Mouse (Mus musculus): Measurements from ENCODE around the gene Tbx2.

The Tbx2 gene

GRCm38 (mm10) chr11:85889056-85889729, 56.8 kb downstream of the Tbx2 start:
- DNase-seq: no peak

- peak in 1 of 2 experiments; percentile 14 for DNase-seq
Measured at GRCm38 (mm10) chr11:85889730-85890562, 57.6 kb downstream of the Tbx2 start.

GRCm38 (mm10) chr11:85890563-85890845, 58.2 kb downstream of the Tbx2 start:
- DNase-seq: no peak

GRCm38 (mm10) chr11:85891010-85891691, 58.8 kb downstream of the Tbx2 start:
- DNase-seq: no peak

Data from kidney, adult 8-10 months (tissue).